Mouse (Mus musculus) spleen, adult 2 months (tissue): ENCODE data around the gene C1qtnf5. TPM values are rescaled to one million over a fixed set of nuclear protein-coding genes. Genes with fewer than 3 reads are reported as not detected.
"Not testable (repeated sequence)": the region's sequence is repeated elsewhere in the genome, so short reads cannot be mapped to it uniquely, and the experiment has no call there.

Experiments
- DNase-seq, 2 experiments: peaks; one replicate each; pipeline versions ENCODE4 v3.0.0 to v3.0.0-alpha.2; 2012 to 2021; ENCODE audit warnings: low spot score in 2 of 2, low read depth in 1 of 2
- H3K27ac ChIP-seq: fragments of 200-500 bp; 2 replicates; pipeline ENCODE4 v1.5.1; 2012; ENCODE audit warnings: low read length, inconsistent platforms; ENCODE audit not compliant: insufficient read depth
- H3K27me3 ChIP-seq: fragments of 200-500 bp; 2 replicates; pipeline ENCODE4 v1.6.1; 2012; ENCODE audit warnings: mild to moderate bottlenecking, moderate library complexity, low read length, inconsistent platforms; ENCODE audit not compliant: control insufficient read depth, insufficient read depth
- H3K36me3 ChIP-seq: fragments of 200-500 bp; 2 replicates; pipeline ENCODE4 v1.6.1; 2012; ENCODE audit warnings: mild to moderate bottlenecking, low read length, inconsistent platforms; ENCODE audit not compliant: control insufficient read depth, insufficient read depth
- H3K4me1 ChIP-seq: fragments of 200-500 bp; 2 replicates; pipeline ENCODE4 v1.6.1; 2011; ENCODE audit warnings: inconsistent platforms; ENCODE audit not compliant: control insufficient read depth, insufficient read depth, insufficient read length
- H3K4me3 ChIP-seq: fragments of 200-500 bp; 2 replicates; pipeline ENCODE4 v1.5.1; 2011; ENCODE audit warnings: mild to moderate bottlenecking, inconsistent platforms; ENCODE audit not compliant: insufficient read depth, insufficient read length; ENCODE audit errors: extremely low read depth
- CTCF ChIP-seq: fragments of 200-500 bp; IDR thresholded peaks from 2 replicates; pipeline ENCODE4 v1.5.1; 2011; ENCODE audit warnings: mild to moderate bottlenecking, inconsistent platforms; ENCODE audit not compliant: insufficient read depth, insufficient read length, insufficient replicate concordance; ENCODE audit errors: extremely low read depth
- POLR2A ChIP-seq: fragments of 200-500 bp; IDR thresholded peaks from 2 replicates; pipeline ENCODE4 v1.6.1; 2011; ENCODE audit warnings: low read depth, low read length, inconsistent platforms
- WGBS: fragments of 180-500 bp; shearing (Covaris S2); methylation state at CpG from one replicate; pipeline ENCODE4 v1.1.7; 2018; 5-methylcytosine and 5-hydroxymethylcytosine counted together
- polyA plus RNA-seq: library from polyadenylated mRNA; depleted of rRNA; stranded (reverse); fragments of >200 nt; gene quantifications from 2 replicates; pipeline ENCODE4 v1.2.3, GENCODE M21; 2012

The C1qtnf5 gene
- polyA plus RNA-seq, 1 experiment, result 8.2 TPM

GRCm38 (mm10) chr9:44106182-44106581, 863 bp upstream of the C1qtnf5 start:
- H3K27me3 ChIP-seq, result no peaks in the 10 kb centered on the region
- WGBS, result 93% methylated on average over 7 of the region's 7 CpGs
- no peaks in the 10 kb centered on the region; the same call in 1 of the 2 replicates for H3K36me3 ChIP-seq
- H3K27ac ChIP-seq, result no peak overlapping the region
- DNase-seq, result no peak
- no peak for TF ChIP-seq CTCF
- TF ChIP-seq POLR2A, result no peak
- H3K4me1 ChIP-seq, result no peaks in the 10 kb centered on the region; the same call in 1 of the 2 replicates
- no peak overlapping the region for H3K4me3 ChIP-seq

- WGBS, result 96% methylated on average over 4 of the region's 4 CpGs
Measured at GRCm38 (mm10) chr9:44106596-44106995, 449 bp upstream of the C1qtnf5 start.

GRCm38 (mm10) chr9:44107557-44108179, 623 bp downstream of the C1qtnf5 start:
- TF ChIP-seq CTCF, result no peak
- no peak for TF ChIP-seq POLR2A
- no peak overlapping the region for H3K4me3 ChIP-seq
- no peaks in the 10 kb centered on the region; the same call in 1 of the 2 replicates for H3K36me3 ChIP-seq
- 89% methylated on average over 25 of the region's 25 CpGs for WGBS
- no peaks in the 10 kb centered on the region; the same call in 1 of the 2 replicates for H3K4me1 ChIP-seq
- no peak for DNase-seq
- H3K27ac ChIP-seq, result no peak overlapping the region
- H3K27me3 ChIP-seq, result no peaks in the 10 kb centered on the region

More at GRCm38 (mm10) chr9:44106596-44106995, 449 bp upstream of the C1qtnf5 start:
- H3K27ac ChIP-seq, result no peak overlapping the region
- H3K27me3 ChIP-seq, result no peaks in the 10 kb centered on the region
- H3K4me1 ChIP-seq, result no peaks in the 10 kb centered on the region; the same call in 1 of the 2 replicates
- no peak for TF ChIP-seq POLR2A
- no peak for TF ChIP-seq CTCF
- no peak for DNase-seq
- H3K36me3 ChIP-seq, result no peaks in the 10 kb centered on the region; the same call in 1 of the 2 replicates
- no peak overlapping the region for H3K4me3 ChIP-seq

GRCm38 (mm10) chr9:44108269-44109055, 1.4 kb downstream of the C1qtnf5 start:
- Histone ChIP-seq H3K27ac (no peak overlapping the region), H3K4me3 (no peak overlapping the region), H3K4me1 (no peaks in the 10 kb centered on the region; the same call in 1 of the 2 replicates), H3K36me3 (no peaks in the 10 kb centered on the region; the same call in 1 of the 2 replicates), H3K27me3 (no peaks in the 10 kb centered on the region)
- 90% methylated on average over 31 of the region's 31 CpGs for WGBS
- no peak for DNase-seq
- TF ChIP-seq CTCF (no peak), POLR2A (no peak)

- TF ChIP-seq CTCF, result peak; percentile 71; the same call in 1 of the 2 replicates
- TF ChIP-seq POLR2A, result no peak
- H3K4me1 ChIP-seq, result no peaks in the 10 kb centered on the region; the same call in 1 of the 2 replicates
- peak in 1 of 2 experiments; percentile 58 for DNase-seq
- H3K27me3 ChIP-seq, result no peaks in the 10 kb centered on the region
- H3K36me3 ChIP-seq, result no peaks in the 10 kb centered on the region; the same call in 1 of the 2 replicates
- no peak overlapping the region for H3K27ac ChIP-seq
- no peak overlapping the region for H3K4me3 ChIP-seq
- 30% methylated on average over 9 of the region's 9 CpGs for WGBS
Measured at GRCm38 (mm10) chr9:44109360-44110095, 2.5 kb downstream of the C1qtnf5 start.

- not testable (repeated sequence) for H3K27ac ChIP-seq, DNase-seq, H3K27me3 ChIP-seq, H3K4me1 ChIP-seq, H3K4me3 ChIP-seq, H3K36me3 ChIP-seq
- WGBS, result 74% methylated on average over 9 of the region's 12 CpGs
Measured at GRCm38 (mm10) chr9:44111909-44112308, 4.9 kb downstream of the C1qtnf5 start.
